Mouse (Mus musculus) MEL (cell line): ENCODE results near the gene Ripor1. TPM values are rescaled to one million over a fixed set of nuclear protein-coding genes. Genes with fewer than 3 reads are reported as not detected.

Experiments
- DNase-seq: peaks from one replicate; pipeline ENCODE4 v3.0.0; 2011; ENCODE audit warnings: low read depth, low spot score
- H3K27ac ChIP-seq: 2 replicates; pipeline ENCODE4 v1.5.1; 2012; ENCODE audit warnings: low read depth, mild to moderate bottlenecking, control low read depth, low read length, moderate library complexity; ENCODE audit not compliant: control insufficient read depth
- H3K27me3 ChIP-seq, 2 experiments: fragments of 150-350 bp in 1 of 2; sonication (generic) in 1 of 2; 2 replicates each; pipeline ENCODE4 v1.6.1; 2012; ENCODE audit warnings: low read length in 2 of 2, mild to moderate bottlenecking in 2 of 2, improper control_type of control experiment in 1 of 2, moderate library complexity in 1 of 2; ENCODE audit not compliant: insufficient read depth in 2 of 2, control insufficient read depth in 1 of 2
- H3K36me3 ChIP-seq, 2 experiments: 2 replicates each; pipeline ENCODE4 v1.6.1; 2012 to 2014; ENCODE audit warnings: low read length in 2 of 2, improper control_type of control experiment in 1 of 2, inconsistent platforms in 1 of 2, mild to moderate bottlenecking in 1 of 2; ENCODE audit not compliant: insufficient read depth in 2 of 2, control insufficient read depth in 1 of 2
- H3K4me1 ChIP-seq, 2 experiments: fragments of 150-350 bp in 1 of 2; sonication (generic) in 1 of 2; 2 replicates each; pipeline ENCODE4 v1.6.1; 2012; ENCODE audit warnings: low read length in 2 of 2, improper control_type of control experiment in 1 of 2, mild to moderate bottlenecking in 1 of 2; ENCODE audit not compliant: insufficient read depth in 2 of 2, control insufficient read depth in 1 of 2
- H3K4me3 ChIP-seq, 2 experiments: fragments of 150-350 bp in 1 of 2; sonication (generic) in 1 of 2; 2 replicates each; pipeline ENCODE4 v1.5.1; 2012; ENCODE audit warnings: low read depth in 2 of 2, low read length in 2 of 2, mild to moderate bottlenecking in 2 of 2, moderate library complexity in 2 of 2, control low read depth in 1 of 2, improper control_type of control experiment in 1 of 2; ENCODE audit not compliant: control insufficient read depth in 1 of 2, insufficient read depth in 1 of 2
- H3K79me2 ChIP-seq: 2 replicates; pipeline ENCODE4 v1.6.1; 2012; ENCODE audit warnings: mild to moderate bottlenecking, low read length, moderate library complexity; ENCODE audit not compliant: control insufficient read depth, poor library complexity, insufficient read depth
- H3K9ac ChIP-seq: 2 replicates; pipeline ENCODE4 v1.6.1; 2012; ENCODE audit warnings: low read depth, mild to moderate bottlenecking, control low read depth, low read length, moderate library complexity; ENCODE audit not compliant: control insufficient read depth, poor library complexity, severe bottlenecking
- H3K9me3 ChIP-seq: fragments of 150-350 bp; sonication (generic); replicated peaks from 2 replicates; pipeline ENCODE4 v1.6.1; 2012; ENCODE audit warnings: mild to moderate bottlenecking, low read length, improper control_type of control experiment, moderate library complexity; ENCODE audit not compliant: insufficient read depth
- BHLHE40 ChIP-seq: IDR thresholded peaks from 2 replicates; pipeline ENCODE4 v1.6.1; 2012; ENCODE audit warnings: low read depth, mild to moderate bottlenecking, inconsistent platforms, low read length, improper control_type of control experiment, borderline replicate concordance
- CHD1 ChIP-seq: IDR thresholded peaks from 2 replicates; pipeline ENCODE4 v1.6.1; 2012; ENCODE audit warnings: low read depth, mild to moderate bottlenecking, inconsistent platforms, low read length, improper control_type of control experiment
- CTCF ChIP-seq, 3 experiments: IDR thresholded peaks in 2 of 3; conservative IDR thresholded peaks in 1 of 3; 2 replicates each; pipeline ENCODE4 v1.5.1; 2011 to 2012; ENCODE audit warnings: low read length in 3 of 3, low read depth in 2 of 3, mild to moderate bottlenecking in 2 of 3, improper control_type of control experiment in 1 of 3, inconsistent platforms in 1 of 3, mixed read lengths in 1 of 3, moderate library complexity in 1 of 3; ENCODE audit not compliant: control insufficient read depth in 1 of 3, insufficient read depth in 1 of 3, poor library complexity in 1 of 3, severe bottlenecking in 1 of 3
- E2F4 ChIP-seq: IDR thresholded peaks from 2 replicates; pipeline ENCODE4 v1.6.1; 2011; ENCODE audit warnings: low read depth, low read length, improper control_type of control experiment, borderline replicate concordance
- GABPA ChIP-seq: IDR thresholded peaks from 2 replicates; pipeline ENCODE4 v1.6.1; 2012; ENCODE audit warnings: low read depth, mild to moderate bottlenecking, inconsistent platforms, low read length, improper control_type of control experiment, moderate library complexity
- GATA1 ChIP-seq: IDR thresholded peaks from 2 replicates; pipeline ENCODE4 v1.6.1; 2011; ENCODE audit warnings: low read depth, low read length, improper control_type of control experiment
- HCFC1 ChIP-seq: IDR thresholded peaks from 2 replicates; pipeline ENCODE4 v1.6.1; 2012; ENCODE audit warnings: low read depth, mild to moderate bottlenecking, inconsistent platforms, low read length, improper control_type of control experiment, moderate library complexity
- JUND ChIP-seq: IDR thresholded peaks from 2 replicates; pipeline ENCODE4 v1.6.1; 2011; ENCODE audit warnings: low read depth, mild to moderate bottlenecking, improper control_type of control experiment, low read length
- KAT2A ChIP-seq: conservative IDR thresholded peaks from 2 replicates; pipeline ENCODE4 v1.6.1; 2012; ENCODE audit warnings: low read depth, low read length, improper control_type of control experiment, inconsistent platforms
- MAFK ChIP-seq: IDR thresholded peaks from 2 replicates; pipeline ENCODE4 v1.6.1; 2011; ENCODE audit warnings: low read depth, mild to moderate bottlenecking, low read length, improper control_type of control experiment, borderline replicate concordance
- MAX ChIP-seq: IDR thresholded peaks from 2 replicates; pipeline ENCODE4 v1.6.1; 2011; ENCODE audit warnings: low read length, improper control_type of control experiment
- MAZ ChIP-seq: IDR thresholded peaks from 2 replicates; pipeline ENCODE4 v1.6.1; 2012; ENCODE audit warnings: low read depth, mild to moderate bottlenecking, inconsistent platforms, low read length, improper control_type of control experiment
- MEF2A ChIP-seq: IDR thresholded peaks from 2 replicates; pipeline ENCODE4 v1.6.1; 2014; ENCODE audit warnings: low read depth, mild to moderate bottlenecking, inconsistent platforms, low read length, improper control_type of control experiment; ENCODE audit not compliant: poor library complexity, insufficient replicate concordance, severe bottlenecking; ENCODE audit errors: extremely low read depth
- MXI1 ChIP-seq: IDR thresholded peaks from 2 replicates; pipeline ENCODE4 v1.6.1; 2011; ENCODE audit warnings: mild to moderate bottlenecking, low read depth, low read length, improper control_type of control experiment
- MYC ChIP-seq: IDR thresholded peaks from 2 replicates; pipeline ENCODE4 v1.6.1; 2011; ENCODE audit warnings: low read depth, mild to moderate bottlenecking, low read length, improper control_type of control experiment, moderate library complexity
- NELFE ChIP-seq: IDR thresholded peaks from 2 replicates; pipeline ENCODE4 v1.6.1; 2011; ENCODE audit warnings: low read depth, low read length, improper control_type of control experiment
- POLR2A ChIP-seq, 2 experiments: IDR thresholded peaks; 2 replicates each; pipeline ENCODE4 v1.6.1; 2011 to 2012; ENCODE audit warnings: low read length in 2 of 2, mild to moderate bottlenecking in 2 of 2, control low read depth in 1 of 2, improper control_type of control experiment in 1 of 2, low read depth in 1 of 2, moderate library complexity in 1 of 2; ENCODE audit not compliant: control insufficient read depth in 1 of 2, insufficient read depth in 1 of 2, poor library complexity in 1 of 2
- POLR2AphosphoS2 ChIP-seq: IDR thresholded peaks from 2 replicates; pipeline ENCODE4 v1.6.1; 2011; ENCODE audit warnings: low read length, improper control_type of control experiment
- RAD21 ChIP-seq: IDR thresholded peaks from 2 replicates; pipeline ENCODE4 v1.6.1; 2011; ENCODE audit warnings: mild to moderate bottlenecking, low read depth, low read length, improper control_type of control experiment
- RCOR1 ChIP-seq: IDR thresholded peaks from 2 replicates; pipeline ENCODE4 v1.6.1; 2012; ENCODE audit warnings: low read depth, mild to moderate bottlenecking, inconsistent platforms, low read length, improper control_type of control experiment
- SIN3A ChIP-seq: IDR thresholded peaks from 2 replicates; pipeline ENCODE4 v1.6.1; 2012; ENCODE audit warnings: low read length, improper control_type of control experiment, inconsistent platforms
- SMC3 ChIP-seq: IDR thresholded peaks from 2 replicates; pipeline ENCODE4 v1.6.1; 2011; ENCODE audit warnings: low read depth, low read length, improper control_type of control experiment
- TAL1 ChIP-seq: IDR thresholded peaks from 2 replicates; pipeline ENCODE4 v1.6.1; 2012; ENCODE audit warnings: mild to moderate bottlenecking, inconsistent platforms, low read length, moderate library complexity, mixed read lengths
- TBP ChIP-seq: IDR thresholded peaks from 2 replicates; pipeline ENCODE4 v1.8.0; 2011; ENCODE audit warnings: low read depth, low read length, improper control_type of control experiment
- TCF12 ChIP-seq: IDR thresholded peaks from 2 replicates; pipeline ENCODE4 v1.6.1; 2014; ENCODE audit warnings: low read depth, mild to moderate bottlenecking, inconsistent platforms, low read length, improper control_type of control experiment, moderate library complexity
- UBTF ChIP-seq: IDR thresholded peaks from 2 replicates; pipeline ENCODE4 v1.6.1; 2012; ENCODE audit warnings: low read depth, mild to moderate bottlenecking, inconsistent platforms, low read length, improper control_type of control experiment, moderate library complexity, borderline replicate concordance; ENCODE audit not compliant: insufficient read depth
- USF2 ChIP-seq, 2 experiments: IDR thresholded peaks; 2 replicates each; pipeline ENCODE4 v1.6.1; 2011 to 2012; ENCODE audit warnings: improper control_type of control experiment in 2 of 2, low read length in 2 of 2, borderline replicate concordance in 1 of 2, inconsistent platforms in 1 of 2, low read depth in 1 of 2, mild to moderate bottlenecking in 1 of 2; ENCODE audit not compliant: insufficient read depth in 1 of 2
- ZC3H11A ChIP-seq: IDR thresholded peaks from 2 replicates; pipeline ENCODE4 v1.6.1; 2012; ENCODE audit warnings: low read depth, mild to moderate bottlenecking, inconsistent platforms, low read length, improper control_type of control experiment
- polyA plus RNA-seq, 2 experiments: library from polyadenylated mRNA; stranded (reverse) in 1 of 2; unstranded in 1 of 2; fragments of >175 nt in 1 of 2; fragments of >200 nt in 1 of 2; gene quantifications; 2 replicates each; pipeline versions ENCODE4 v1.2.1 to v1.2.4; 2012; ENCODE audit warnings: low replicate concordance in 2 of 2, low read depth in 1 of 2; ENCODE audit not compliant: insufficient read length in 2 of 2, insufficient read depth in 1 of 2, missing spikeins in 1 of 2
- total RNA-seq: library from RNA; depleted of rRNA; stranded (reverse); fragments of 300-350 nt; gene quantifications from 2 replicates; pipeline ENCODE4 v1.2.3, GENCODE M21; 2012

Ripor1 gene
- total and polyA plus RNA-seq, 3 experiments, result 16.6 to 120 TPM; not detected in 1

GRCm38 (mm10) chr8:105636963-105637510 lies 32.0 kb downstream of the Ripor1 start, which contains the start of gene Agrp:
TSS of gene Agrp (minus strand) at chr8:105637393.
- no peak for DNase-seq
- H3K36me3 ChIP-seq, result peaks cover 0 to 44% of the 10 kb centered on the region in 2 experiments; a peak in 3 of 4 replicates
- H3K27me3 ChIP-seq, result no peaks in the 10 kb centered on the region
- peak within 1 kb of the TSS; percentile 99 for H3K9ac ChIP-seq
- H3K79me2 ChIP-seq, result peaks cover 54% of the 10 kb centered on the region
- H3K4me1 ChIP-seq, result peaks cover 2 to 14% of the 10 kb centered on the region in 2 experiments; a peak in 2 of 4 replicates
- no peak for TF ChIP-seq RAD21
- TF ChIP-seq CTCF (IDR thresholded peaks at IDR 0.05 in 2 of 3, conservative IDR thresholded peaks at IDR 0.05 in 1 of 3; ENCODE audit: control insufficient read depth in 1 of 3, insufficient read depth in 1 of 3, low read depth in 2 of 3, low read length in 3 of 3, poor library complexity in 1 of 3, severe bottlenecking in 1 of 3), result peak in 1 of 3 experiments; percentile 20; a peak in 1 of 6 replicates
- TF ChIP-seq POLR2A (IDR thresholded peaks at IDR 0.05; ENCODE audit: control insufficient read depth in 1 of 2, insufficient read depth in 1 of 2, low read depth in 1 of 2, low read length in 2 of 2, poor library complexity in 1 of 2), result peak in 1 of 2 experiments; percentile 28; a peak in 2 of 4 replicates
- TF ChIP-seq TCF12, result 0 out of 2 replicates have a peak, but pooled peaks have one; percentile 21
- TF ChIP-seq SIN3A, result peak; percentile 24; the same call in 1 of the 2 replicates
- 0 out of 2 replicates have a peak, but pooled peaks have one; percentile 11 for TF ChIP-seq MXI1
- TF ChIP-seq TBP, result no peak
- TF ChIP-seq POLR2AphosphoS2, result no peak
- TF ChIP-seq UBTF, result peak; percentile 24; the same call in 1 of the 2 replicates
- no peak for TF ChIP-seq NELFE
- peak; percentile 25; the same call in 1 of the 2 replicates for TF ChIP-seq MAZ
- peak; percentile 10; the same call in 1 of the 2 replicates for TF ChIP-seq HCFC1
- peak within 1 kb of the TSS; percentile 98 for H3K27ac ChIP-seq
- H3K4me3 ChIP-seq, result peak within 1 kb of the TSS; percentile 97 to 99
- no peaks in the 10 kb centered on the region for H3K9me3 ChIP-seq

- Histone ChIP-seq H3K9ac (peak overlapping the region; percentile 99), H3K4me1 (peaks cover 2 to 18% of the 10 kb centered on the region in 2 experiments; a peak in 2 of 4 replicates), H3K27ac (peak overlapping the region; percentile 98), H3K4me3 (peak overlapping the region; percentile 97 to 99), H3K27me3 (no peaks in the 10 kb centered on the region), H3K36me3 (peaks cover 0 to 48% of the 10 kb centered on the region in 2 experiments; a peak in 3 of 4 replicates), H3K79me2 (peaks cover 59% of the 10 kb centered on the region), H3K9me3 (no peaks in the 10 kb centered on the region)
- DNase-seq, result peak; percentile 74
- TF ChIP-seq SIN3A (peak; percentile 50), KAT2A (no peak), MAX (no peak), CHD1 (peak; percentile 81; the same call in 1 of the 2 replicates), ZC3H11A (no peak), JUND (no peak), TCF12 (no peak), SMC3 (no peak), HCFC1 (no peak), POLR2AphosphoS2 (no peak), NELFE (no peak), GATA1 (no peak), GABPA (no peak), RAD21 (no peak), MEF2A (no peak), RCOR1 (no peak), E2F4 (no peak), BHLHE40 (no peak), TAL1 (no peak), MAFK (no peak), MYC (no peak), USF2 (IDR thresholded peaks at IDR 0.05; ENCODE audit: borderline replicate concordance in 1 of 2, insufficient read depth in 1 of 2, low read depth in 1 of 2, low read length in 2 of 2) (no peak), CTCF (IDR thresholded peaks at IDR 0.05 in 2 of 3, conservative IDR thresholded peaks at IDR 0.05 in 1 of 3; ENCODE audit: control insufficient read depth in 1 of 3, insufficient read depth in 1 of 3, low read depth in 2 of 3, low read length in 3 of 3, poor library complexity in 1 of 3, severe bottlenecking in 1 of 3) (no peak), MXI1 (peak; percentile 56; the same call in 1 of the 2 replicates)
Observed at GRCm38 (mm10) chr8:105637601-105638041, 32.6 kb downstream of the Ripor1 start.
